Mouse (Mus musculus): ENCODE results near the gene Gm13288.
"Not testable (repeated sequence)": the region's sequence is repeated elsewhere in the genome, so short reads cannot be mapped to it uniquely, and the experiment has no call there.

Gene Gm13288

DNA sequence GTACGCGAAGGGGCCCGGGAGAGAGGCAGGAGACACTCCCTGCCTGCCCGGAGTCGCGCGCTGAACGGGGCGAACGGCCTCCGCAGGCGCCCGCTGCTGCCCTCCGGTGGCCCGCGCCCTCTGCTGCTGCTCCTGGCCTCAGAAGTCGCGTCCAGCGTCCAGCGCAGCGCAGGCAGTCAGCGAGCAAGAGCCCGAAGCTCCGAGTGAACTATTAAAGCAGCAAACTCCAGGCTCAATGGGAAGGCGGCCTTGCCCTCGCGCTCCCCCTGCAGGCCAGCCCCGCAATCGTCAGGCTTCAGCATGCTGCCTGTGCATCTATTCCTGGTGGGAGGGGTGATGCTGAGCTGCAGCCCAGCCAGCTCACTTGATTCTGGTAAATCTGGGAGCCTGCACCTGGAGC lies 2.4 kb upstream of the Gm13288 start, which contains the start of gene Gm13287:
Gene Gm13287, plus strand, starts transcription at position 301 of the 400 bp plus-strand sequence.
- not testable (repeated sequence) for DNase-seq

DNA sequence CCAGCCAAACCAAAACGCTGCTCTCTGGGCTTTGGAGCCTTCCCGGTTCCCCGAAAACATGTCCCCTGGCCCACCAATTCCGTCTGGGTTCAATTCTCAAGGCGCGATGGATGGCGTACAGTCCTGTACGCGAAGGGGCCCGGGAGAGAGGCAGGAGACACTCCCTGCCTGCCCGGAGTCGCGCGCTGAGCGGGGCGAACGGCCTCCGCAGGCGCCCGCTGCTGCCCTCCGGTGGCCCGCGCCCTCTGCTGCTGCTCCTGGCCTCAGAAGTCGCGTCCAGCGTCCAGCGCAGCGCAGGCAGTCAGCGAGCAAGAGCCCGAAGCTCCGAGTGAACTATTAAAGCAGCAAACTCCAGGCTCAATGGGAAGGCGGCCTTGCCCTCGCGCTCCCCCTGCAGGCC lies 430 bp downstream of the Gm13288 start:
- not testable (repeated sequence) for DNase-seq

DNA sequence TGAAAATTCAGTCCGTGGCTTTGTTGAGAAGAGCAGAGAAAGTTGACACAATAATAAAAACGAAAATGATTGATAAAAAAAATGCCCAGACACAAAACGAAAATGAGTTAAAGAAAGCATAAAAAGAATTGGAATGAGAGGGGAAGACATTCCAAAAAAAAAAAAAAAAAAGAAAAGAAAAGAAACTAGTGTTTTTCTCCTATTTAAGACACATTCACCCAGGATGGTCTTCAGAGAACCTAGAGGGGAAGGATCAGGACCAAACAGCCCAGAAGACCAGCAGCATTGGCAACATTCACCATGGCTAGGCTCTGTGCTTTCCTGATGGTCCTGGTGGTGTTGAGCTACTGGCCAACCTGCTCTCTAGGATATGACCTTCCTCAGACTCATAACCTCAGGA lies 10.6 kb downstream of the Gm13288 start, which contains the start of gene Ifna7:
Gene Ifna7, plus strand, starts transcription at position 301 of the 400 bp plus-strand sequence.
- no peak for DNase-seq

DNA sequence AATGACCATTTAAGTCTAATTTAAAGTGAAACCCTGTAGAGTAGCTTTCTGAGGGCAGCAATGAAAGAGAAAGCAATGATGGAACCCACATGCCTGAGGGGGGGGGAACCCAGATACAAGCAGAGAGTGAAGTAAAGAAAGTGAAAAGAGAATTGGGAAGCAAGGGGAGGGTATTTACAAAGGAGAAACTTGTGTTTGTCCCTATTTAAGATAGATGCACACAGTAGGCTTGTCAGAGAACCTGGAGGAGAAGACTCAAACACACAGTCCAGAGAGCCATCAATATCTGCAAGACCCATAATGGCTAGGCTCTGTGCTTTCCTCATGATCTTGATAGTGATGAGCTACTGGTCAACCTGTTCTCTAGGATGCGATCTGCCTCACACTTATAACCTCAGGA lies 14.3 kb downstream of the Gm13288 start, which contains the start of gene Ifna11:
Gene Ifna11, plus strand, starts transcription at position 301 of the 400 bp plus-strand sequence.
- DNase-seq = no peak

DNA sequence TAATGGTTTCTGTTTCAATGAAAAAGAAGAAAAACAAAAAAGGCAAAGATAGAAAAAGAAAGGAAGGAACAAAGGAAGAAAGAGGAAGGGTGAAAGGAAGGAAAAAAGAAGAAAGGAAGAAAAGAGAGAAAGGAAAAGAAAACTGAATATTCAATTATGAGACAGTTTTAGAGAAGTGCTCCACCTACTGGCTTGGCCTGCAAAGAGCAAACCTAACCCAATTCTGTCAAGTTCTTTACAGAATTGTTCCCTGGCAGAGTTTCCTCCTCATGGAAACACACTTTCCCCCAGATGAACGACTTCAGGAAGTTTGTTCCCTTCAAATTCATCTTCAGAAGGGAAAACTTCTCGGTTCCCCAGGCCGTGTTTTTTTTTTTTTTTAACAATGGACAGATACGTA lies 17.7 kb downstream of the Gm13288 start:
- peak; percentile 9 for DNase-seq

DNA sequence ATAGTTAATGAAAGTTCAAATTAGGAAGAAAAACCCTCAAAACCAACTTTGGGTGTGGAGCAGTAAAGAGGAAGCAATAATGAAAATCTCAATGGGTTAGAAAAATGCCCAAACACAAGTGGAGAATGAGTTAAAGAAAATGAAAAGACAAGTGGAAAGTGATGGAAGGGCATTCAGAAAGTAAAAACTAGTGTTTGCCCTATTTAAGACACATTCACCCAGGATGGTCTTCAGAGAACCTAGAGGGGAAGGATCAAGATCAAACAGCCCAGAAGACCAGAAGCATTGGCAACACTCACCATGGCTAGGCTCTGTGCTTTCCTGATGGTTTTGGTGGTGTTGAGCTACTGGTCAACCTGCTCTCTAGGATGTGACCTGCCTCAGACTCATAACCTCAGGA lies 21.8 kb downstream of the Gm13288 start, which contains the start of gene Ifna6:
Gene Ifna6, plus strand, starts transcription at position 301 of the 400 bp plus-strand sequence.
- DNase-seq = not testable (repeated sequence)

DNA sequence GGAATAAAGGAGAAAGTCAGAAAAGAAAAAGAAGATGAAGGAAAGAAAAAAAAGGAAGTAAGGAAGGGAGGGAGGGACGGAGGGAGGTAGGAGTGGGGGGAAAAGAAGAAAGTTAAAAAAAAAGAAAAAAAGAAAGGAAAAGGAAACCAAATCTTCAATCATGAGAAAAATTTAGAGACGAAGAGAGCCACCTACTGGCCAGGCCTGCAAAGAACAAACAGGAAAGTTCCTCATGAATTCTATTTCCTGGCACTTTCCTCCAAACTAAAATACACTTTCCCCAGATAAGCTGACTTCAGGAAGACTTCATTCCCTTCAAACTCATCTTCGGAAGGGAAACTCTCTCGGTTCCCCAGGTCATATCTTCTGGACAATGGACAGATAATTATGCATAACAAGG lies 25.2 kb downstream of the Gm13288 start:
- DNase-seq = peak; percentile 11

DNA sequence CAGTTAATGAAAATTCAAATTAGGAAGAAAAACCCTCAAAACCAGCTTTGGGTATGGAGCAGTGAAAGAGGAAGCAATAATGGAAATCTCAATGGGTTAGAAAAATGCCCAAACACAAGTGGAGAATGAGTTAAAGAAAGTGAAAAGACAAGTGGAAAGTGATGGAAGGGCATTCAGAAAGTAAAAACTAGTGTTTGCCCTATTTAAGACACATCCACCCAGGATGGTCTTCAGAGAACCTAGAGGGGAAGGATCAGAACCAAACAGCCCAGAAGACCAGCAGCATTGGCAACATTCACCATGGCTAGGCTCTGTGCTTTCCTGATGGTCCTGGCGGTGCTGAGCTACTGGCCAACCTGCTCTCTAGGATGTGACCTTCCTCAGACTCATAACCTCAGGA lies 29.9 kb downstream of the Gm13288 start, which contains the start of gene Ifna5:
Gene Ifna5, plus strand, starts transcription at position 301 of the 400 bp plus-strand sequence.
- DNase-seq = not testable (repeated sequence)

DNA sequence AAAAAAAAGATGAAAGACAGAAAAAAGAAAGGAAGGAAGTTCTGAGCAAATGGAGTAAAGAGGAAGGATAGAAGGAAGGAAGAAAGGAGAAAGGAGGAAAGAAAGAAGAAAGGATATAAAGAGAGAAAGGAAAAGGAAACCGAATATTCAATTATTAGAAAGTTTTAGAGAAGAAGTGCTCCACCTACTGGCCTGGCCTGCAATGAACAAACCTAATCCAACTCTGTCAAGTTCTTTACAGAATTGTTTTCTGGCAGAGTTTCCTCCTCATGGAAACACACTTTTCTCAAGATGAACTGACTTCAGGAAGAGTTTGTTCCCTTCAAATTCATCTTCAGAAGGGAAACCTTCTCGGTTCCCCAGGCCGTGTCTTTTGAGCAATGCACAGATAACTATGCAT lies 33.5 kb downstream of the Gm13288 start:
- no peak for DNase-seq

DNA sequence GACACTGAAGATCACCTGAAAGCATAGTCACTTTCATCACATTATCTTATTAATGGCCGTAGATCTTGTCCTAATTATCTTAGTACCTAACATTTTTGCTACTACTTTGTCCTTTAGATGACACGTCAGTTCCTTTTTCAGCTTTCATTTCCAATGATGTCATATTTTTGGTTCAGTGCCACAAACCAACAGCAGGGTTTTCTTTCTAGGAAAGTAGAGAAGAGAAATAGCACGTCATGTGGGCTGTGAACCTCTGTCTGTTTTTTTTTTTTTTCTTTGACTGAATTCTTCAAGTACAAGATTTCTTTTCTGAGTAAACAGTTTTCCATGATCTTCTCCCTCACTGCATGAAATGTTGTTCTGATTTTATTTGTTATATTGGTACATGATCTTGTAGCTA lies 34.7 kb downstream of the Gm13288 start:
- DNase-seq = no peak

DNA sequence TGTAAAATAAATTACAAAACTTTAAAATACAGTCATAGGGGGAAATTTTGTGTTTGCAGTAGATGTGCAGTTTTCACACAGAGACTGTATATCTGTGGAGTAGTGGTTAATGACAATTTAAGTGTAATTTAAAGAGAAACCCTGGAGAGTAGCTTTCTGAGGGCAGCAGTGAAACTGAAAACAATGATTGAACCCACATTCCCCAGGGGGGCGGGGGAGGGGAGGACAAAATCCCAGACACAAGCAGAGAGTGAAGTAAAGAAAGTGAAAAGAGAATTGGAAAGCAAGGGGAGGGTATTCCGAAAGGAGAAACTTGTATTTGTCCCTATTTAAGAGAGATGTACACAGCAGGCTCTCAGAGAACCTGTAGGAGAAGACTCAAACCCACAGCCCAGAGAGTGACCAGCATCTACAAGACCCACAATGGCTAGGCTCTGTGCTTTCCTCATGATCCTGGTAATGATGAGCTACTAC lies 36.1 kb downstream of the Gm13288 start, which contains the start of gene Ifna4:
Gene Ifna4, plus strand, starts transcription at position 424 of the 474 bp plus-strand sequence.
- DNase-seq = no peak

DNA sequence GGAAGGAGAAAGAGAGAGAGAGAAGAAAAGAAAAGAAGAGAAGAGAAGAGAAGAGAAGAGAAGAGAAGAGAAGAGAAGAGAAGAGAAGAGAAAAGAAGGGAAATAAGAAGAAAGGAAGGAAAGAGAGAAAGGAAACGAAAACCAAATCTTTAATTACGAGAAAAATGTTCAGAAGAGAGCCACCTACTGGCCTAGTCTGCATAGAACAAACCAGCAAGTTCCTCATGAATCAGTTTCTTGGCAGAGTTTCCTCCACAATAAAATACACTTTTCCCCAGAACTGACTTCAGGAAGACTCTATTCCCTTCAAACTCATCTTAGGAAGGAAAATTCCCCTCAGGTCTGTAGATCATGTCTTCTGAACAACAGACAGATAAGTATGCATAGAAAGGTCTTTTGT lies 40.0 kb downstream of the Gm13288 start:
- DNase-seq = no peak

DNA sequence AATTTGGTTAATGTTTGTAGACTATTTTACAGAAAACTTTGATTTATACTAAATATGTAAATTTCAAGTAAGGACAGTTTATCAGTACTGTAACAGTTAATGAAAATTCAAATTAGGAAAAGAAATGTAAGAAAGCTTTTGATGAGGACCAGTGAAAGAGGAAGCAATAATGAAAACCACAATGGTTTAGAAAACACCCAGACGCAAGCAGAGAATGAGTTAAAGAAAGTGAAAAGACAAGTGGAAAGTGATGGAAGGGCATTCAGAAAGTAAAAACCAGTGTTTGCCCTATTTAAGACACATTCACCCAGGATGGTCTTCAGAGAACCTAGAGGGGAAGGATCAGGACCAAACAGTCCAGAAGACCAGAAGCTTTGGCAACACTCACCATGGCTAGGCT lies 44.4 kb downstream of the Gm13288 start, which contains the start of gene Ifna1:
Gene Ifna1, plus strand, starts transcription at position 390 of the 400 bp plus-strand sequence.
- DNase-seq = no peak

DNA sequence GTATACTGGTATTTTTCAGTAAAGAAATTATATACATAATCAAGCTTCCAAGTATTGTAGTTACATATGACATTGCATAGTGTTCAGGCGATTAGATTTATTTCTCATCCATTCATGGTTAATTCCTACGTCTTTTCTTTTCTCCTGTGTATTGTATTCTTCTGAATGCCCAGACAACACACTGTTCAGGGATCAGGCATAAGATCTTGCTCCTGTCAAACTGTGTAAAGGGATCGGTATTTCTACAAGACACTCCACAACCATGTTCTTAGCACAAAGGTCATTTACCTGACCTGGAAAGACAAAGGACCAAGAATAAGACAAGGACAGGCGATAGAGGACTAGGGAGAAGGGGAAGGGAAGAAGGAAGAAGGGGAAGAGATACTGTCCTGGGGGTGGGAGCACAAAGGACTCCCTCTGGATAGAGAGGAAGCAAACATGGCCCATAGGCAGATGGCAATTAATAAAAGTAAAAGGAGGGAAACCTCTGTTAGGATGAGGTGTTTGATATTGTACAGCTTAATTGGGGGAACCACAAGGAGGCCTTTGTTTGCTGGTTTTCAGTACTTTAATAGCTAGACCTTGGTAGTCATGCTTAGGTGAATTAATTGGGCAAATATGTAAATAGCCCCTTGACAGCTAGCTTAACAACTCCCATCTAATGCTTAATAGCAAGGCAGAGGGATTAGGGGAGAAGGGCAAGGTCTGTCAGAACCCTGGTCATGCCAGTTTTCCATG lies 45.9 kb downstream of the Gm13288 start:
- no peak for DNase-seq

Measured in right cerebral cortex, adult 18-20 months (tissue).